Mouse (Mus musculus): ENCODE results near the gene Lamb1.

- TF ChIP-seq CTCF (IDR thresholded peaks at IDR 0.05; ENCODE audit: low read depth, low read length), result no peak
- no peak for TF ChIP-seq POLR2A (IDR thresholded peaks at IDR 0.05; ENCODE audit: extremely low read depth, insufficient read depth, low read length)
Measured at GRCm38 (mm10) chr12:31314310-31314709, 49.3 kb downstream of the Lamb1 start.
